Mouse (Mus musculus) megakaryocyte, embryonic 14.5 days (primary cell): ENCODE measurements around the gene Pnmt.

Experiments
- FLI1 ChIP-seq: IDR thresholded peaks from 2 replicates; pipeline ENCODE4 v1.6.1; 2012; ENCODE audit warnings: low read length, inconsistent platforms, mixed read lengths
- GATA1 ChIP-seq: IDR thresholded peaks from 3 replicates; pipeline ENCODE4 v1.6.1; 2012; ENCODE audit warnings: mixed read lengths, low read length, inconsistent platforms, borderline replicate concordance

DNA sequence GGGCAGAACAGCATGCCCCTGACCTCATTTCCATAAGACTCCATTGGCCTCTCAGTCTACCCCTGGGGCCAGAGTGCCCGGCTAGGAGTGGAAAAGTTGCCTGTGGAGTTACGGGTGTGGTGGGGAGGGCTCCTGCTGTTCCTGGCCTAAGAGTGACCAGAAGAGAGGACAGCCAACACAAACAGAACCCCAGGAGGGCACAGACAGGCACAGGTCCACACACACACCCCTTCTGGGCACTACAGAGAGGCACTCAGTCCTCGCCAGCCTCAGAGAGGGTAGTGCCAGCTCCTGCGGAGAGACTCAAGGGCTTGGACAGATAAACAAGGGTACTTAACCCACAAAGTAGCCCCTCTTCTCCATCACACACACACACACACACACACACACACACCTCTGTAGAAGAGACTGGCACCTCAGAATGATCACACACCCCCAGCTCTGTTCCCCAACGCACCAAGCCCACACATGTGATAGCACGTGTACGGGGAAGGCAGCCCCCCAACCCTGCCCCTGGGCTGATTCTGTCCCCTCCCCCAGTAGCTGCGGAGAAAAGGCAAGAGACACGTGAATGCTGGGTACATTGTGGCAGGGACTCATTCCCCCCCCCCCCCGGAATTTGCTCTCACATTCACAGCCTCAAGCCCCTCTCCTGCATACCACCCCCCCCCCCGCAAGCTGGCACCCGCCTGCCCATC is 38.7 kb upstream of the Pnmt start:
- TF ChIP-seq GATA1: no peak
- TF ChIP-seq FLI1: no peak
